Mouse (Mus musculus) kidney, adult 2 months (tissue): ENCODE data around the gene Dusp13.

Experiments used
- CTCF ChIP-seq: fragments of 200-500 bp; conservative IDR thresholded peaks from 2 replicates; pipeline ENCODE4 v1.5.1; 2011; ENCODE audit warnings: low read depth, mild to moderate bottlenecking, control low read depth, low read length, moderate library complexity, mixed read lengths; ENCODE audit not compliant: insufficient read depth, insufficient read length
- POLR2A ChIP-seq: fragments of 200-500 bp; IDR thresholded peaks from one replicate; pipeline ENCODE4 v1.6.1; 2011; ENCODE audit warnings: low read depth, low read length, control low read depth

- TF ChIP-seq CTCF (no peak), POLR2A (peak; percentile 35)
Measured at GRCm38 (mm10) chr14:21750008-21750880, 737 bp downstream of the Dusp13 start, which contains the start of gene Samd8.
